Mouse (Mus musculus) right cerebral cortex, postnatal 10 days (tissue): ENCODE results near the gene Slc35e3.
A peak's percentile ranks its signal among the peaks of the same experiment; 100 is the strongest.
"Not testable (repeated sequence)": the region's sequence is repeated elsewhere in the genome, so short reads cannot be mapped to it uniquely, and the experiment has no call there.

Experiments
- DNase-seq, 2 experiments: peaks; one replicate each; pipeline ENCODE4 v3.0.0; 2021; ENCODE audit warnings: low spot score in 2 of 2

The Slc35e3 gene

DNA sequence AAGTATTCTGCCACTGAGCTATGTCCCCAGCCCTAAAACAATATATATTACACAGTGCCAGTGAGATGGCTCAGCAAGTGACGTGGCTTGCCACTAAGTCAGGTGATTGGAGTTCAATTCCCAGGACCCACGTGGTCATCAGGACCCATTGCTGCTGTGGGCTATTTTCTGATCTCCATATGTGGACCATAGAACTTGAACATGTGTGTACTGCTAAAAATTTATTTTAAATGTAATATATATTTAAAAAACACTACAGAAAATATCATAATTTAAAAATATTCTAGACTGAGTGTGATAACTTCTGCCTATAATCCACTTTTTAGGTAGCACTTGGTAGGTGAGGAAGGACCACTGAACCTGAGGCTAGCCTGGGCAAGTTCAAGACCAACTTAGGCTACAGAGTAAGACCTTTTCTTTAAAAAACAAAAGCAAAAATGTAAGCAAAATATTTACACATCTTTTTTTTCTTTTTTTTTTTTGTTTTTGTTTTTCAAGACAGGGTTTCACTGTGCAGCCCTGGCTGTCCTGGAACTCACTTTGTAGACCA lies 16.2 kb upstream of the Slc35e3 start:
- DNase-seq, result no peak

DNA sequence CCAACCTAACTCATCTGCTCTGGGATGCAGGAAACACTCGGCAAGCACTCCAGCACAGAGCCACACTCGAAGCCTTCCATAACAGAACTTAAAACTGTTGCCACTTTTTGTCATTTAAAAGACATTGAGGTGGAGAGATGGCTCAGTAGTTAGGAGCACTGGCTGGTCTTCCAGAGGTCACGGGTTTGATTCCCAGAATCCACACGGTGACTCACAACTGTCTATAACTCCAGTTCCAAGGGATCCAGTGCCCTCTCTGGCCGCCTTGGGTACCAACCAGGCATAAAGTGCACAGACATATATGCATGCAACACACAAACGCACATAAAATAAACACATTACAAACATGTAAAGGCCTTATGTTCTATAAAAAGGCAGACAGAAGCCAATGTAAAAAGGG lies 15.4 kb upstream of the Slc35e3 start:
- no peak for DNase-seq

DNA sequence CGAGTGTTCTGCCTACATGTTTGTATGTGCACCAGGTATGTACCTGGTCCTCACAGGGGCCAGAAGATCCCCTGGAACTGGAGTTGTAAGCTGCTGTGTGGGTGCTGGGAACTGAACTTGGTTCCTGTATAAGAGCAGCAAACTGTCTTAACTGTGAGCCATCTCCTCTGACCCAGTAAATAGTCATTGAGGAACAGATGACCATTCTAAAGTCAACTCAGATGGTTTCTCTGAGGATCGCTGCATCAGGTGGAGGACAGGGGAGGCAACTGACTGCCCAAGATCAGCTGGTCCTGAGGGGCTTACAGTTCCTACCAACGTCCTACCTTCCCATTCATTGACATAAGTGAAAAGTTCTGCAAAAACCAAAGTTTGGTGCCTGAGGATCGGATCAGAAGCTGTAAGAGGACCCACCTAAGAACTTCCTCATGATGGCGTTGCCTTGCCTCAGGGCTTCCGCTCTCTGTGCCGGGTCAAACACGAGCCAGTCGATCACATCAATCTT lies 14.7 kb upstream of the Slc35e3 start:
- no peak for DNase-seq

DNA sequence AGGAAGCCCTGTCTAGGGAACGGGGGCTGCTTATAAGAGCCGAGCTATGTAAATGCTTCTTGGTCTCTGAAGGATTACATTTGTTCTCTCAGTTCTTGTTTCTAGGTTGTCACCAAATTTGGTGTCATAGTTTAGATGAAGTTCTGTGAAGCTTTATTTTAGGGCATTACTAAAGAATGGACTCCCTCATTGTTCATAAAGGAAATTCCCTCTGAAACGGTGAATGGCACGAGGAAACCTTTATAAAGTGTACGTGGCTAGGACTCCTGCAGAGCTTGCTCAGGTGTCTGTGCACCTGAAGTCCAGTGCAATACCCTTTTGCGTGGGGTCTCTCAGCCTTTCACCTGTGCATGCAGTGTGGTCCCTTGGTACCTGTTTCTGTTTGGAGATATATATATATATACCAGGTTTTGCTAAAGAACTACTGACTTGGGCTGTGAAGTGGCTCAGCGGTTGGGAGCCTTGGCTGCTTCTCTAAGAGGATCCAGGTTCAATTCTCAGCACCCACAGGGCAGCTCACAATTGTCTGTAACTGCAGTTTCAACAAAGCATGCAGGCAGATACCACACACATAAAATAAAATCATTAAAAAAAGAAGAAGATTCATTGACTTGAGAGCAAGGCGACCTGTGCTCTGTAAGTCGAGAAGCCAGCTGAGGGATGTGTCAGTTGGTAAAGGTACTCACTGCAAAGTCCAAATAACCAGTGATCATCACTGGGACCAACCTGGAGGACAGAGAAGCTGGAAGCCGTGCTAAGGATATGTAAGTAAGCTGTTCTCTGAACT lies 13.9 kb upstream of the Slc35e3 start:
- DNase-seq, result no peak

DNA sequence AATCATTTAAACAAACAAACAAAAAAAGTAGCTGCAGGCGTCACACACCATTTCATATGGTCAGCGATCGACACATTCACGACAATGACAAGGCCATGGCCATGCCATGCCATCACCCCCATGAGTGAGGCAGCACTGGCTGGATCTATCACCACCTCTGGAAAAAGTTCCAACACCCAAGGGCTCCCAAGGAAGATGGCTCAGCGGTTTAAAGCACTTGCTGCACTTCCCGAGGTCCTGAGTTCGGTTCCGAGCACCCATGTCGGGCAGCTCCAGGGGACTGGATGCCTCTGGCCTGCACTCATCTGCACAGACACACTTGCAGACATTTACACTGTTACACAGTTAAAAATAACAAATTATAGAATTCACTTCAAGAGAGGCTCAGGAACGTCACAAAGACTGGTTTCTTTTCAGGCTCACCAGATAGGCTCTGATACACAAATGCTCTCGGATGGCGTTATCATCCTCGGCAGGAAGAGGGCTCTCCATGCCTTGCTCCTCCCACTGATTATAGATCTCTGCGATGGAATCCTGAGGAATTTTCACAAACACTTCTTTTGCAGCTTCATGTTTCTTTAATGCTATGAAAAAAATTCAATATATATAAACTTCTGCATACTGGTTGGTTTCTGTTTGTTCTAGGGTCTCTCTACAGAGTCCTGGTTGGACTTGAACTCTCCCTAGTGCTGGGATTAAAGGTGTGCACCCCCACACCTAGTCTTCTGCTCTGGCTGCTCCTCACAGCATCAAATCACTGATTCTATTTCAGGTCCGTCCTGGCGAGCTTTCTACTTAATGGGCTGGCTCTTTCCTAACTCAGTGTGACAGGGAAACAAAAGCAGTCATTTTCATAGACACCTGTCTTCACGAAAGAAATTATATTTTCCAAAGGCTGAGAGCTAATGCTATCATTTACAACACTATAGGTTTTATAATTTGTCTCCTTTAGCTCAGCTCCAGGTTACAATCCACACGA lies 12.9 kb upstream of the Slc35e3 start:
- DNase-seq, result no peak

DNA sequence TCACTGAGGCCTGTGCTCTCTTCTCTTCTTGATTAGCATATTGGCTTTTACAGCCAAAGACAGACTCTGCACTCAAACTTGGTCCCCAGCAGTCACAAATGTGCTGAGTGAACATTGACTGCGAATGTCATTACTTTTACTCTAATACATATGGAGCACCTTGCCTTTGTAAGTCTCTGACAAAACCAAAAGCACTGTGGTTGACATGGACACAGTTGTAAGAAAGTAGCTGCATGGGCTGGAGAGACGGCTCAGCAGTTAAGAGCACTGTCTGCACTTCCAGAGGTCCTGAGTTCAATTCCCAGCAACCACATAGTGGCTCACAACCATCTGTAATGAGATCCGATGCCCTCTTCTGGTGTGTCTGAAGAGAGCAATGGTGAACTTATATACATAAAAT lies 12.2 kb upstream of the Slc35e3 start:
- not testable (repeated sequence) for DNase-seq

DNA sequence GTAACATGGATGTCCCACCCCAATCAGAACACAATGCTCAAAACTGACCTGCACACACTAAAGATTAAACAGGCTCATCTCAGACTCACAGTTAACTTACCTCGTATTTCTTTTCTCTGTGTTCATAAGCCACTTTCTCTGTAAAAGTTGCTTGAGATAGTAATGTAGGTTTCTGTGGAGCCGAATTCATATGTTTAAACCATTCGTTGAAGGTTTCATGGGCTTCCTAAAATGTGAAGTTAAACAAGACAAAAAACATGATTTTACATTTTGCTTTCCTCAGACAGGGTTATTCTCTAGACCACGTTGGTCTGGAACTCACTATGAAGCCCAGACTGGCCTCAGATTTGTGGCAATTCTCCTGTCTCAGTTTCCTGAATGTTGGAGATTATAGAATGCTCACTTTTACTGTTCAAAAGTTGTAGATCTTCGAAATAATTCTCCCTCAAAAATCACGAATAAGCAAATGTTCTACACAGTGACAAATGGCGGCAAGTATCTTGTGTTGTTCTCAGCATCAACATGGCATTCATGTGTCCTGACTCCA lies 11.7 kb upstream of the Slc35e3 start:
- DNase-seq, result no peak

DNA sequence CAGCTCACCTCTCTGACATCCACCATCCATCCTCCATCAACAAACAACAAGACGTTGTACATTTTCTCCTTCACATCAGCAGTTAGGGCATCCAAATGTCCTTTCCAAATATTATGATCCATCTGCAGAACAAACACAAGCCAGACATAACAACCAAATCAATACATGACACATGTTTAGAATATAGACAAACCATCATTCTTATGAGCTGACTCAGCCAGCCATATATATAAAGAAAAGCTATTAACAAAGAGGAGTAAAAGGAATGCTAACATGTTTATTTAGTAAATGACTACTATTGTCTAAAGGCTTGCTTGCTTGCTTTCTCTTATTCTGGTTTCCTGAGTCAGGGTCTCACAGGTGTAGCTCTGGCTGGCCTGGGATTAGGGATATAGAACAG lies 11.1 kb upstream of the Slc35e3 start:
- no peak for DNase-seq

DNA sequence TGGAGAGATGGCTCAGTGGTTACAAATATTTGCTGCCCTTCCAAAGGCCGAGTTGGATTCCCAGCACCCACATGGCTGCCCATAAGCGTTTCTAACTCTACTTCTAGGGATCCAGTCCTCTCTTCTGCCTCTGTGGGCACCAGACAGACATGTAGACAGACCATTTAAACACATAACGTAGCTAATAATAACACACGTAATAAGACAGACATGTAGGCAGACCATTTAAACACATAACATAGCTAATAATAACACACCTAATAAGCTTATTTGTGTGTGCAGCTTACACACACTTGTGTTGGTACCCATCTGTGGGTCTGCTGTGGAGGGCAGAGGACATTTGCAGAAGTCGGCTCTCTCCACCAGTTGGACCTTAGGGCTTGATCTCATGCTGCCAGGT lies 10.6 kb upstream of the Slc35e3 start:
- DNase-seq, result no peak

DNA sequence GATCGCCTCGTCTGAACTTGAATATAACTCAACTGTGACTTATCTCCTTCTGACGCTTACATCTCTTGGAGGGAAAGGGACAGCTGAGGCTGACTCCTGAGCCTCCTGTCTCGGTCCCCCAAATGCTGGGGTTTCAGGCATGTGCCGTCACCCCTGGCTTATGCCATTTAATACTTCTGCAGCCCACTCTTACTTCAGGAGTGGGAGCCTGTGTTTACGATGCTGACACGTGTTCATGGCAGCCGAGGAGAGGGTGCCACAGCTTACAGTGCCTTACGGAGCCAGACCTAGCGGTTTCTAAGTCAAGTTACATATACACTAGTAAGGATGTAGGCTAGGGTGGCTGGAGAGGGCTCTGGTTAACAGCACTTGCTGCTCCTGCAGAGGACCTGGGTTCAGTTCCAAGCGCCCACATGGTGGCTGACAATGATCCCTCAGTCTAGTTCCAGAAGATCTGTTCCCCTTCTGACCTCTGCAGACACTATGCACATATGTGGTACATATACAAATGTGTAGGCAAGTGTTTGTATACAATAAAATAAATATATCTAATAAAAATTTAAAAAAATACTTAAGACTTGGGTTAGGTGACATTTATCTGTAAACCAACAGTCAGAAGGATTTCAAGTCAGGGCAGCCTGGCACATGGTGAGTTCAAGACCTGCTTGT lies 9.8 kb upstream of the Slc35e3 start:
- DNase-seq, result no peak

DNA sequence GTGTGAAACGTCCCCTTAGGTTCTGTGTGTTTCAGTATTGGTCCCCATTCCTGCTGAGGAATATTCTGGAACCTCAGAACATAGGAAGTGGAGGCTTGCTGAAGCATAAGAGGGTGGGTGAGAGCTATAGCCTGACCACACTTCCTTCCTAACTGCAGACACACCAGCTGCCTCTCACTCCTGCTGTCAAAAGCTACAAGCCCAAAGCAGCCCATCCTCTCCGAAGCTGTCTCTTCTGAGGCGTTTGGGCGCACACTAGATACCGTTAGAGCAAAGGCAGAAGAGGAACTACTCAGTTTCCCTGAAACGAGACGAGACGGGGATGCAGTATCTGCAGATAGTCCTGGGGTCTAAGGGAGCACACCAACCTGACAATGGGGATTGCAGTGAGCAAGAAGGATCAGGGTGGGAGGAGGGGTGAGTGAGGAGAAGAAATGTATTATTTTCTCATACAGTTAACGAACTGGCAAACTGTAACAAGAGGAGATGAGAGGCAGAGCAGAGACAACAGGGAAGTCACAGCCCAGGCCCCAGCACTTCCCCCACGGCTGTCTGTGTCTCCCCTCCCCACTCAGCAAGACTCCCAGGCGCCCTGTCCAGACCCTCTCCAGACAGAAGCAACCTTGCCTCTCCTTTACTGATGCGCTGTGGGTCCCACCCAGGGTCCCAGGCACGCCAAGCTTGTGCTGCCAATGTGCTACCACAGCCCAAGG lies 9.1 kb upstream of the Slc35e3 start:
- DNase-seq, result peak in 1 of 2 experiments; percentile 50

DNA sequence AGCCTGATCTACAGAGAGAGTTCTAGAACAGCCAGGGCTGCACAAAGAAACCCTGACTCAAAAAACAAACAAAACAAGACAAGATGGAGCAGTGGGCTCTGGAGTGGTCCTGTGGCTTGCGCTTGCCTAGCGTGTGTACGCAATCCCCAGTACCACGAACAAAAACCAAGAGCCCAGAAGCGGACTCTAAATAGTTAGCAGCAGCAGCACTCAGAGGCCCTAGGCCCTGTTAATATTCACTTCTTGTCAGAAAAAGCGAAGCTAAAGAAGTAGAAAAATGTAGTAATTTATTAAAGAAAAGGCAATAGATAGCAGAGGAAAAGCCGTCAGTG lies 8.4 kb upstream of the Slc35e3 start:
- DNase-seq, result no peak

DNA sequence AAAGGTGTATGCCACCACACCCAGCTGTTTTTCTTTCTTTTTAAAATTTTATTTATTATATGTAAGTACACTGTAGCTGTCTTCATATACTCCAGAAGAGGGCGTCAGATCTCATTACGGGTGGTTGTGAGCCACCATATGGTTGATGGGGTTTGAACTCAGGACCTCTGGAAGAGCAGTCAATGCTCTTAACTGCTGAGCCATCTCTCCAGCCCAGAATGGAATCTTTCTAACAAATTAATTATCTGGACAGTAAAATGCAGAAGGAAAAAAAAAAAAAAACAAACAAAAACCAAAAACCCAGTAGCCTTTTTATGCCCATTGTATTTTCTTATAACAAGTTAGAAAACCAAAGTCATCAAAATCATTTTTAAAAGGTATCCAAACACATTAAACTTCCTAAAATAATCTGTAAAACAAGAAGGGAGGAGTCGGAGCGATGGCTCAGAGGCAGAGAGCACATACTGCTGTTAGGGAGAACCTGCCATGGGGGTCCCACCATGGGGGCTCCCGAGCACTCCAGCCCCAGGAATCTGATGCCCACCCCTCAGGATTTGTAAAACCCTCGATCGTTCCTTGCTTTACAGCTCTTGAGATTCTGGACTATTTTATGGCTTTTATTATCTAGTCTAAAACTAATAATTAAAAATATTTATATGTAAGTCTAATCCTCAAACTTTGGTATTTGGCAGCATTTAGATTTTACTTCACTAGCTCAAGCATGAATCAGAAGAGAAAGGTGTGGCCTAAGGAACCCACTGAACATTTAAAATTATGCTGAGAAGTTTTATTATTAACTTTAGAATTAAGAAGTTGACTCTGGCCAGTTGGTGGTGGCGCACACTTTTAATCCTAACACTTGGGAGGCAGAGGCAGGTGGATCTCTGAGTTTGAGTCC lies 7.8 kb upstream of the Slc35e3 start:
- DNase-seq, result no peak

DNA sequence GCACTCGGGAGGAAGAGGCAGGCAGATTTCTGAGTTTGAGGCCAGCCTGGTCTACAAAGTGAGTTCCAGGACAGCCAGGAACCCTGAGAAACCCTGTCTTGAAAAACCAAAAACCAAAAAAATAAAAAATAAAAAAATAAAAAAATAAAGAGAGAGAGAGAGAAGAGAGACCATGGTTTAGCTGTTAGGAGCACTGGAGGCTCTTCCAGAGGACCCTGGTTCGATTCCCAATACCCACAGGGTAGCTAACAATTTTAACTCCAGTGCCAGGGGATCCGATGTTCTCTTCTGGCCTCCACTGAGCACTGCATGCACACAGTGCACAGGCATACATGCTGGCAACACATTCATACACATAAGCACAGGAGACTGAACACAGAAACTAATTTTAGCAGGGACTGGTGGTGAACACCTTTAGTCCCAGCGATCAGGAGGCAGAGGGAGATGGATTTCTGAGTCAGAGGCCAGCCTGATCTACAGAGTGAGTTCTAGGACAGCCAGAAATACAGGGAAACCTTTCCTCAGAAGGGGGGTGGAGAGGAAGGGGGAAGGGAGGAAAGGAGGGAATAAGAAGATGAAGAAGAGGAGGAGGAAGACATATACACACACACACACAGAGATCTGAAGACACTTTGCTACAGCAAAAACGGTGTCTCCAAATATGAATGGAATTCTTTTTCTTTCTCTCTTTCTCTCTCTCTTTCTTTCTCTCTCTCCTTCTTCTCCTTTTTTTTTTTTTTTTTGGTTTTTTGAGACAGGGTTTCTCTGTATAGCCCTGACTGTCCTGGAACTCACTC lies 6.9 kb upstream of the Slc35e3 start:
- DNase-seq, result no peak

DNA sequence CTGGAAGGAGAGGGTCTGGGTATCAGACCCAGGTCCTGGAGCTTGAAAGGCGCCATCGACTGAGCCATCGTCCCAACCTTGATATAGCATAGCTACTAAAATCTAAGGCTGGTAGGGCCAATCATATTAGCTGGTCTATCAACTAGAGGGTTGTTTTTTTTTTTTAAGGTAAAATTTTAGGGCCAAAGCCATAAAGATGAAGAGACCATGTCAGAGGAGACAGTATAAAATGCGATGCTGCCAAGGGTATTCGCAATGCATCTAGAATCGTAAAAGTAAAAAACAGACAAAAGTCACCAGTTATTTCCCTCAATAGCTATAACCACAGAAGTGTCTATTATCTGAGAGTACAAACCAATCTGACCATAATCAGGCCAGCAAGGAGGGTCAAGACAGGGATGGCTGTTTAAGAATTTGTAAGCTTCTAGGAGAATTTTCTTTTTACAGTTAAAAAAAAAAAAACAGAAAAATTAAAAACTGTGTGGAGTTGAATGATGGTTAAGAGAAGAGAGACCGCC lies 6.2 kb upstream of the Slc35e3 start:
- DNase-seq, result no peak

DNA sequence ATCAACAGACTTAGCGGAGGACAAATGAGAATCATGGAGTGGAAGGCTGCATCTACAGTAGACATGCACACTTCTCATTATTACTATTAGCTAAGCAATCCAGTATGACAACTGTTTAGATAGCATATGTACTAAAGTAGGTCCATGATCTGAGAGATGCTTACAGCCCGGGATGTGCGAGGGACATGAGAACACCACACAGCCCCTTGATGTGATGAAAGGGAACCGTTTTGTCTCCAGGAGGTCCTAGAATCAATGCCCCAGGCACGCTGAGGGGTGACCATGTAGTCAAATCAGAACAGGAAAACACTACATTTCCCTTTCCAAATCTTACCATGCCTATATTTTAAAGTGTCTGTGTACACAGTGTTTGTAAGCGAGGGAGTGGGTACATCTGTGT lies 5.6 kb upstream of the Slc35e3 start:
- no peak for DNase-seq

DNA sequence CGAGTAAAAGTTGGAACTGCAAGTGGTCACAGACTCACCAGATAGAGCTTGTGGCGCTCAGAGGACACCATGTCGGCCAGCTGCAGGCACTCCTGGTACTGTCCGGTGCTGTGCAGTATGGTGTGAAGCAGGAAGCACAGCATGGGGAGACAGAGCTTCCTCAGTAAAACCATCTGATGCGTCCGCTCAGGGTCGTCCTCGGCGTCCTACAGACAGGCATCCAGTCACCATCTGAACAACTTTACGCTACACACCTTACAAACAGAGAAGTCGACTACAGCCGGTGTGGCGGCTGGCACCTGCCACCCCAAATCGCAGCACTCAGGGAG lies 5.1 kb upstream of the Slc35e3 start:
- DNase-seq, result no peak

DNA sequence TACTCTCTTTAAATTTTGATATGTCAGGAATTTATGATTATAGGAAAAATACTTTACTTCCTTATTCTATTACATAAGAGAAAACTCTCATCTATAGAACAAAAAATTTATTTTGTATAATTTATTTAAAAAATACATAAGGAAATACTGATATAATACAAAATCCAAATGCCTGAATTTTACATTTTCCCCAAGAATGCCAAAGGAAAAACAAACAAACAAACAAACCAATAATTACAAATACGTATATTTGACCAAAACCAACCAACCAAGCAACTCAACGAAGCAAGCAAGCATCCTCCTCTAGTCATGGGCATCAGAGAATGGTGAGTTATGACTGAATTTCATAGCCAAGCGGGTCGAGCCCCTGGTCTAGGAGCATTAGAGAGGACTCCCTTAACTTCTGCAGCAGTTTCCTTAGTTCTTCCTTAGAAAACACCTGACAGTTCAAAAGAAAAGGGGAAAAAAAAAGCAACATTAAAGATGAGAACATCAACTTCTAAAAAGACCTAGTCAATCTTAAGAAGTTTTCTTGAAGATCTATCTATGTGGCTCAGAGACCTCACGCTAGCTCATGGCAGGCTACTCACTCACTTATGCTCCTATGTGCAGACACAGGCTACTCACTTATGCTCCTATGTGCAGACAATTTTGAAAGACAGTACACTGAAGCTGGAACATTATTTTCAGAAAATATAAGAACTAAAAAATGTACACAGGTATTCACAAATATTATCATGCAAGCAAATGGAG lies 4.5 kb upstream of the Slc35e3 start:
- DNase-seq, result no peak
